Mouse (Mus musculus): ENCODE results near the gene Smarca5. TPM values are rescaled to one million over a fixed set of nuclear protein-coding genes. Genes with fewer than 3 reads are reported as not detected.

The Smarca5 gene
- total and polyA plus RNA-seq, 3 experiments, result 59.0 to 140 (median 89.1) TPM

GRCm38 (mm10) chr8:80669277-80669901 is 69.9 kb downstream of the Smarca5 start:
- no peak for TF ChIP-seq CTCF (IDR thresholded peaks at IDR 0.05 in 2 of 3, conservative IDR thresholded peaks at IDR 0.05 in 1 of 3; ENCODE audit: control insufficient read depth in 1 of 3, insufficient read depth in 1 of 3, low read depth in 2 of 3, low read length in 3 of 3, poor library complexity in 1 of 3, severe bottlenecking in 1 of 3)
- no peak for TF ChIP-seq ZMIZ1 (IDR thresholded peaks at IDR 0.05; ENCODE audit: low read depth, low read length)
- no peak for TF ChIP-seq POLR2A (IDR thresholded peaks at IDR 0.05; ENCODE audit: control insufficient read depth in 1 of 2, insufficient read depth in 1 of 2, low read depth in 1 of 2, low read length in 2 of 2, poor library complexity in 1 of 2)
- TF ChIP-seq SIN3A (IDR thresholded peaks at IDR 0.05; ENCODE audit: low read length), result no peak
- no peak for TF ChIP-seq RAD21 (IDR thresholded peaks at IDR 0.05; ENCODE audit: low read depth, low read length)
- TF ChIP-seq ETS1 (IDR thresholded peaks at IDR 0.05; ENCODE audit: low read depth, low read length), result no peak
- no peak for TF ChIP-seq ZC3H11A (IDR thresholded peaks at IDR 0.05; ENCODE audit: low read depth, low read length)
- no peak for TF ChIP-seq JUND (IDR thresholded peaks at IDR 0.05; ENCODE audit: low read depth, low read length)
- no peak for TF ChIP-seq ZNF384 (IDR thresholded peaks at IDR 0.05; ENCODE audit: low read depth, low read length)
- TF ChIP-seq MXI1 (IDR thresholded peaks at IDR 0.05; ENCODE audit: low read depth, low read length), result no peak
- no peak for TF ChIP-seq USF1 (IDR thresholded peaks at IDR 0.05; ENCODE audit: low read depth, low read length)
- no peak for TF ChIP-seq MYB (IDR thresholded peaks at IDR 0.05; ENCODE audit: low read depth, low read length)
- TF ChIP-seq GABPA (IDR thresholded peaks at IDR 0.05; ENCODE audit: low read depth, low read length), result no peak
- no peak for TF ChIP-seq SMC3 (IDR thresholded peaks at IDR 0.05; ENCODE audit: low read depth, low read length)
- no peaks in the 10 kb centered on the region for H3K4me1 ChIP-seq (ENCODE audit: control insufficient read depth in 1 of 2, insufficient read depth in 2 of 2, low read length in 2 of 2)
- H3K9ac ChIP-seq (ENCODE audit: control insufficient read depth, low read depth, low read length, poor library complexity, severe bottlenecking), result no peak overlapping the region
- H3K27ac ChIP-seq (ENCODE audit: control insufficient read depth, low read depth, low read length), result no peak overlapping the region
- H3K36me3 ChIP-seq (ENCODE audit: control insufficient read depth in 1 of 2, insufficient read depth in 2 of 2, low read length in 2 of 2), result 0 out of 4 replicates have a peak, but pooled peaks cover 0 to 2% of the 10 kb centered on the region in 2 experiments
- DNase-seq (ENCODE audit: low read depth, low spot score), result no peak
- H3K27me3 ChIP-seq (ENCODE audit: control insufficient read depth in 1 of 2, insufficient read depth in 2 of 2, low read length in 2 of 2), result no peaks in the 10 kb centered on the region
- H3K9me3 ChIP-seq (replicated peaks; ENCODE audit: insufficient read depth, low read length), result no peaks in the 10 kb centered on the region
- no peaks in the 10 kb centered on the region for H3K79me2 ChIP-seq (ENCODE audit: control insufficient read depth, insufficient read depth, low read length, poor library complexity)
- H3K4me3 ChIP-seq (ENCODE audit: control insufficient read depth in 1 of 2, insufficient read depth in 1 of 2, low read depth in 2 of 2, low read length in 2 of 2), result no peak overlapping the region

- no peaks in the 10 kb centered on the region for H3K79me2 ChIP-seq (ENCODE audit: control insufficient read depth, insufficient read depth, low read length, poor library complexity)
- DNase-seq (ENCODE audit: low read depth, low spot score), result peak; percentile 69
- H3K4me3 ChIP-seq (ENCODE audit: control insufficient read depth in 1 of 2, insufficient read depth in 1 of 2, low read depth in 2 of 2, low read length in 2 of 2), result 0 out of 4 replicates have a peak overlapping the region, but pooled peaks of 1 of the 2 experiments have one; percentile 17
- peaks cover 0 to 33% of the 10 kb centered on the region in 2 experiments; a peak in 2 of 4 replicates for H3K36me3 ChIP-seq (ENCODE audit: control insufficient read depth in 1 of 2, insufficient read depth in 2 of 2, low read length in 2 of 2)
- no peaks in the 10 kb centered on the region for H3K9me3 ChIP-seq (replicated peaks; ENCODE audit: insufficient read depth, low read length)
- H3K4me1 ChIP-seq (ENCODE audit: control insufficient read depth in 1 of 2, insufficient read depth in 2 of 2, low read length in 2 of 2), result peaks cover 19 to 29% of the 10 kb centered on the region in 2 experiments
- peak overlapping the region; percentile 58 for H3K27ac ChIP-seq (ENCODE audit: control insufficient read depth, low read depth, low read length)
- H3K27me3 ChIP-seq (ENCODE audit: control insufficient read depth in 1 of 2, insufficient read depth in 2 of 2, low read length in 2 of 2), result no peaks in the 10 kb centered on the region
- no peak overlapping the region for H3K9ac ChIP-seq (ENCODE audit: control insufficient read depth, low read depth, low read length, poor library complexity, severe bottlenecking)
- peak; percentile 99 for TF ChIP-seq ETS1 (IDR thresholded peaks at IDR 0.05; ENCODE audit: low read depth, low read length)
- peak; percentile 96 to 97 for TF ChIP-seq EP300 (IDR thresholded peaks at IDR 0.05; ENCODE audit: low read depth in 1 of 2, low read length in 2 of 2)
- TF ChIP-seq NRF1 (IDR thresholded peaks at IDR 0.05; ENCODE audit: insufficient read depth, low read depth, low read length, poor library complexity, severe bottlenecking), result no peak
- no peak for TF ChIP-seq POLR2AphosphoS5 (IDR thresholded peaks at IDR 0.05; ENCODE audit: borderline replicate concordance, low read depth, low read length)
- TF ChIP-seq BHLHE40 (IDR thresholded peaks at IDR 0.05; ENCODE audit: borderline replicate concordance, low read depth, low read length), result no peak
- no peak for TF ChIP-seq NELFE (IDR thresholded peaks at IDR 0.05; ENCODE audit: low read depth, low read length)
- peak; percentile 66; the same call in 1 of the 2 replicates for TF ChIP-seq MAFK (IDR thresholded peaks at IDR 0.05; ENCODE audit: borderline replicate concordance, low read depth, low read length)
- no peak for TF ChIP-seq MYC (IDR thresholded peaks at IDR 0.05; ENCODE audit: low read depth, low read length)
- TF ChIP-seq GABPA (IDR thresholded peaks at IDR 0.05; ENCODE audit: low read depth, low read length), result no peak
- no peak for TF ChIP-seq CTCF (IDR thresholded peaks at IDR 0.05 in 2 of 3, conservative IDR thresholded peaks at IDR 0.05 in 1 of 3; ENCODE audit: control insufficient read depth in 1 of 3, insufficient read depth in 1 of 3, low read depth in 2 of 3, low read length in 3 of 3, poor library complexity in 1 of 3, severe bottlenecking in 1 of 3)
- peak; percentile 84 for TF ChIP-seq RCOR1 (IDR thresholded peaks at IDR 0.05; ENCODE audit: low read depth, low read length)
- TF ChIP-seq ZNF384 (IDR thresholded peaks at IDR 0.05; ENCODE audit: low read depth, low read length), result peak; percentile 61
- TF ChIP-seq JUND (IDR thresholded peaks at IDR 0.05; ENCODE audit: low read depth, low read length), result no peak
- TF ChIP-seq HCFC1 (IDR thresholded peaks at IDR 0.05; ENCODE audit: low read depth, low read length), result no peak
- TF ChIP-seq GATA1 (IDR thresholded peaks at IDR 0.05; ENCODE audit: low read depth, low read length), result peak; percentile 94
- no peak for TF ChIP-seq POLR2A (IDR thresholded peaks at IDR 0.05; ENCODE audit: control insufficient read depth in 1 of 2, insufficient read depth in 1 of 2, low read depth in 1 of 2, low read length in 2 of 2, poor library complexity in 1 of 2)
- no peak for TF ChIP-seq POLR2AphosphoS2 (IDR thresholded peaks at IDR 0.05; ENCODE audit: low read length)
- peak; percentile 76 for TF ChIP-seq SIN3A (IDR thresholded peaks at IDR 0.05; ENCODE audit: low read length)
- TF ChIP-seq ELF1 (IDR thresholded peaks at IDR 0.05; ENCODE audit: low read depth, low read length), result no peak
- no peak for TF ChIP-seq CHD2 (IDR thresholded peaks at IDR 0.05; ENCODE audit: low read length)
- TF ChIP-seq USF1 (IDR thresholded peaks at IDR 0.05; ENCODE audit: low read depth, low read length), result no peak
- TF ChIP-seq CHD1 (IDR thresholded peaks at IDR 0.05; ENCODE audit: low read depth, low read length), result no peak
- TF ChIP-seq SMC3 (IDR thresholded peaks at IDR 0.05; ENCODE audit: low read depth, low read length), result no peak
- TF ChIP-seq MAZ (IDR thresholded peaks at IDR 0.05; ENCODE audit: low read depth, low read length), result no peak
Observed at GRCm38 (mm10) chr8:80663476-80663875, 75.8 kb downstream of the Smarca5 start.
